Mouse (Mus musculus) lung, postnatal 25 days (tissue): ENCODE measurements at regions not wholly inside any gene's neighbourhood (a gene's known extent, or its start where the extent isn't known, plus 50 kb on each side); places are given as distances from the start of the nearest gene placed in this dataset.

ENCODE experiments used
- DNase-seq: peaks from one replicate; pipeline ENCODE4 v3.0.0; 2022; ENCODE audit warnings: low spot score

- peak; percentile 68 for DNase-seq
Observed at GRCm38 (mm10) chr8:93591608-93592301, 56.1 kb upstream of the Ces5a start.

- DNase-seq: no peak
Observed at GRCm38 (mm10) chr8:93592302-93592651, 56.6 kb upstream of the Ces5a start.

- DNase-seq: peak; percentile 27
Observed at GRCm38 (mm10) chr8:93598613-93599121, 63.0 kb upstream of the Ces5a start.

- DNase-seq: no peak
Observed at GRCm38 (mm10) chr8:93599306-93599705, 63.7 kb upstream of the Ces5a start.

DNA sequence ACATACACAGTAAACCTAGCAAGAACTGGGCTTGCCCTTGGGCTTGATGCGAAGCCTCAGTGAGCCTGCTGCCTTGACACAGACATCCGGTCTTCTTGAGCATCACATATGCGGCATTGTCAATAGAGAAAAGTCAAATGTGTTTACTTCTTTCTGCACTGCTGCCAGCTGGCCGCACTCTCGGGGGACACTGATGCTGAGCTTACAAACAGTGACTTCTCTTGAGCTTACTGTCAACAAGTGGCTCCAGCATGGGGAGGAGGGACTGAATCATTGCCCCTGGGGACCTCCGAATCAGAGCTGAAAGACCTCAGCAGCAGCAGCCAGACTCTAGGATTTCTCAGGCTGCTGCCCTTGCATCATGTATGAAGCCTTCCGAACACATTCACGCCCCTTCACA lies 64.1 kb upstream of the Ces5a start:
- DNase-seq: peak; percentile 19

DNA sequence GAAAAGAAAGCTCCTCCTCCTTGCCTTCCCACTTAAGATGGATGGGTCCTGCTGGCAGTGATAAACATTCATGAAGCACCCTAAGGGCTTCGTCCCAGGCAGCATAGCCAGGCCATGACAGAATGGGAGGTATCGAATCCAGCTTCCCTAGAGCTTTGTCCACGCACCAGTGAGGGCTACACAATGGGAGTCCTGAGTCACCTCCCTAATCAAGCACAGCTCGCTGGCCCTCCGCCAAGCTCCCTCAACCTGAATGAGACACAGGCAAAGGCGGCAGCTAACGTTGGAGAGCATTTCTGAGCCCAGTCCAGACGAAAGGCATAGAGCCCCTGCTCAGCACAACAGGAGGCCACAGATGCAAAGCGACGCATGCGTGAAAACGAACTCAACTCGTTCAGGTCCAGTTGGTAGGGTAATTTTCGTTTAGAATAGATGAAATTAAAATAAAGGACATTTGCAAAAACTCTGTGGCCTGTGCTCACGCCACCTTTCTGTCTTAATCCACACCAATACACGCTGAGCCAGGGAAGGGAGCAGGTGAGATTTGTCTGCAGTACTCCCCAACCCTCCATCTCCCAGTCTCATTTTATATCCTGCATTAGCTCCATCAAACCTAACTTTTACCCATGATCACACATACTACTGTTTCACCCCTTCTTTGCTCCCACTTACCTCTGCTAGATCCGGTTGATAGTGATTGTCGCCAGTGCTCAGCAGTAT lies 91.3 kb upstream of the Ces5a start:
- DNase-seq: peak; percentile 2

- no peak for DNase-seq
Observed at GRCm38 (mm10) chr8:93627626-93628025, 92.0 kb upstream of the Ces5a start.

- DNase-seq: no peak
Observed at GRCm38 (mm10) chr8:93632896-93633295, 97.3 kb upstream of the Ces5a start.

- DNase-seq: no peak
Observed at GRCm38 (mm10) chr8:93642770-93643169, 107.1 kb upstream of the Ces5a start.

DNA sequence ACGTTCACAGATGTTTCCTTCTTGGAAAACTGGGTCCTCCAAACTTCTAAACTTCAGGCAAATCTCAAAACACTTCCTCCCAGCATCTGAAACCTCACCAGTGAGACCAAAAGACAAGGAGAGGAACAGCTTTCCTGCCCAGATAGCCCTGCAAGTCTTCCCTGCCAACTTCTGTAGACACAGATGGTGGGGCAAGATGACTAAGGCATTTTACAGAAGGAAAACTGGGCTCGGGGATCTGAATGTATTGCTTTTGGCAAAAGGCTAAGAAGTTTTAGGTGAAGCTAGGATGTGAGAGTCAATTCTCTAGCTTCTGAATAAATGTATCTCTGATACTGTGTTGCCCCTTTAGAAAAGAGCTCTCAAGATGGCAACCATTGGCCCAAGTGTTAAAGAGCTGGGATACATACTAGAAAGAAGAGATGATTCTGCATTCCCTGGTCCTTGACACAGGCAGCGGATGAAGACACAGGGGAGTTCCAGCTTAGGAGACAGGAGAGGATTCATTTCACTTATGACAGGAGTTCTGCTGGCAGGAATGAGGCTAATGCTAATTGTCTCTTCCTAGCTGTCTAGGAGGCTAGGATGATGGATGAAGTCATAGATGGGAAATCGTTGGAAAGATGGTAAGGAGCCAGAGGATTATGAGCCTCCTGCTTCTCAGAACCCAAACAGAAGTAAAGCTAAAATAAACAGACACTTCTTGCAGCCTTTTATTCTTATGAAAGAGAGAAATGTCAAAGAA lies 108.0 kb upstream of the Ces5a start:
- DNase-seq: no peak

- no peak for DNase-seq
Observed at GRCm38 (mm10) chr8:93653421-93653820, 117.8 kb upstream of the Ces5a start.

DNA sequence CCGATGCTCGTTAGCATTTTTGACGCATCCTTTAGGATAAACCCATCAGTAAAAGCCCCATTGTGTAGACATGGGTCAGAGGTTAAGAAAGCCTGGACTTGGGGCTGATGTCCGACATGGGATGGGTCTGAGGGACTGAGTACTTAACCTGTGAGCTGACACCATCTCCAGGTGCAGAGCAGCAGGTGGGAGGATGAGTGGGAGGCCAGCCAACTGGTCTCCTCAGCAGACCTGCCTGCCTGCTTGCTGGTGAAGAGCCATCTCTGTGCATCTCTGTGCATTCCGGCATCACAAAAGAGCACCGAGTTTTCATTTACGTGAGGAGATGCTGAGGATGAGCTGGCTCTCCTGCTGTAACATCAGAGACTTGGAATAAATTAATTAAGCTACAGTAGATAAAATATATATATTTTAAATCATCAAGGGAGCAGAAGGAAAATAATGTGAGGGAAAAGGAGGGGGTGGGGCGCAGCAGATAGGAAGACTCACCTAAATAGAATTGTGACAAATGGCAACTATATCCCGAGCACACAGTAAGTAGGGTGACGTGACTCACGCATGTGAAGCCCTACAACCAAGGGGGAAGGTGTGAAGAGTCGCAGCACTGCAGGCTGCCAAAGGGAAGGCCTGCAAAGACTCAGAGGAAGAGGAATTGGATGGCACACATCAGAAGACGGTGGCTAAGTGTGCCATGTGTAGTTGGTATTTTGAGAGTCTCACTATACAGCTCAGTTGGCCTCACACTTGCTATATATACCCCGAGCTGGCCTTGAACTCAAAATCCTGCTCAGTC lies 118.5 kb upstream of the Ces5a start:
- no peak for DNase-seq

DNA sequence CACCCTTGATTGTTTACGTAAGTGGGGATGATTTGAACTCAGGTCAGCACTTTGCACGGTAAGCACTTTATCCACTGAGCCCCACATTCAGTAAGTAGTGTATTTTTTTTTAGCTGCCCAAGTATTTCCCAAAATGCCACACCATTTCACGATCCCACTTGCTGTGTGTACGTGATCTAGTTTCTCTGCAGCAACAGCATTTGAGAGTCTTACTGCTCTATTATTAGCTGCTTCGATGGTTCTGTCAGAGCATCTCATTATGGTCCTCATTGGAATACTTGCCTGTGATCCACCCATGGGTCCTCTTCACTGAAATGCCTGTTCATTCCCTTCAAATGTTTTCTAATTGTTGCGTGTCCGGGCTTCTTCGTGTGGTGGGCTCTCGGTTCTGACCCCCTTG lies 120.1 kb upstream of the Ces5a start:
- DNase-seq: no peak

GRCm38 (mm10) chr8:93661739-93662138 lies 126.1 kb upstream of the Ces5a start:
- DNase-seq: peak; percentile 75

DNA sequence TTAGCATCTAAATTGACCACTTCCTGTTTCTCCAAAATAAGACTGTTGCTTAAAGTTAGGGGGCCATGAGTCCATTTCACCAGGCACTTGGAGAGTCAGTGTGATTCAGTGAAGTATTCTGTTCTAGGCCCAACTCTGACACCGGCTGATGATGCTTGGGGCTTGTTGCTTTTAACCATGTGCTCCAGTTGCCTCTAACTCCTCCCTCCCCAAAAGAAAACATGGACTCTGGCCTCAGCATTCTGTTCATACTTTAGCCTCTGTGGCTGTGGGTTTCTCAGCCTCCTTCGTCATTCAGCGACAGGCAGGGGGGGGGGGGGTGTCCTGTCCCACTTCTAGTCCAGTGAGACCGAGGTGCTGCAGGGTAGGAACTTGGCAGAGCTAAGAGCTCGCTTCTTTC lies 126.6 kb upstream of the Ces5a start:
- DNase-seq: no peak

DNA sequence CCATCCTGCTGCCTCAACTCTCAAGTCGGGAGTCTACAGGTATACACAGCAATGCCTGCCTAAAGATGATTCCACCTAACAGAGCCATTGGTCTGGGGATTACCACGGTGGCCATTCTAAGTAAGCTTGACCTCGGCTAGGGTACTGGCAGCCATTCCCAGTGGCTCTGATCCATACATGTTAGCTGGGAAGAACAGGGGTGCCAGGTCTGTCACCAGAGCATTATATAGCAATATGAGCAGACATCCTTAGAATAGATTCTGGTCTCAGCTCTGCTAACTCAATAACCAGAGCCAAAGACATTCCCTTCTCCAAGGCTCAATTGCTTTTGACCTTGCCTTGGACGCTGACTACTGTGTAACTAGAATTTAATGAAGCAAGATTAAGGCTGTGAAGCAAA lies 128.2 kb upstream of the Ces5a start:
- DNase-seq: no peak

DNA sequence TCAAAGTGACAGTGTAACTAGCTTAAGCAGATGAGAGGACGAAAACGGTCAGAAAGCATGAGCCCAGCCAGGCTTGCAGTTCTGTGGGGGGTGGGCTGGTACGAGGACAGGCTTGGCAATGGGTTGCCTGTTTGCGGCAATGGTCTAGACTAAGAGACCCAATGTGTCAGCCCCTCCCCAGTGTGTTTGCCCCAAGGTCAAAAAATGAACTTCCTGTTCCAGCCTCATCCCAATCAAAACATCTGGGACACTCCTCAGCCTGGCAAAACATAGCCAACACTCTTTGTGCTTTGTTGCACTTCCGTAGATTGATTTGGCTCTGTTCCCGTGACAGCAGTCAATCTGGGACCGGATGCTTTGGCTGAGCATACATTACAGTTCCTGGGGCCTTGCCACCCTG lies 132.7 kb upstream of the Ces5a start:
- peak; percentile 43 for DNase-seq

DNA sequence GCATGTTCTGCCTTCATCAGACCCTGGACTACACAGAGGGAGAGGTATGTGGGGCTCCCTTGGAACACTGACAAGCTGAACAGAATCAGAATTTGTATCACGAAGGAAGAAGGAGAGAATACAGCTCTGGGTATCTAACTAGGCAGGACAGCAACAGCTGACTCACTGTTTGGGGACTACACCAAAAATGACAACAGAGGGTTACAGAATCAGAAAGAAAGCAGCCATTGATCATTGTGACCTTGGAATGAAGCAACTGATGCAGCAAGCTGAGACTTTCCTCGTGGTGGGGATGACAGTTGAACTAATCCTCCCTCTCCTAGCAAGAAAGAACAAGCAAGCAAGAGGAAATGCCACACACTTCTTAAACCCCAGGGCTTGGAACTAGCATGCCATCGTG lies 135.0 kb upstream of the Gnao1 start:
- no peak for DNase-seq

GRCm38 (mm10) chr8:93683773-93684391 lies 125.9 kb upstream of the Gnao1 start:
- DNase-seq: no peak

DNA sequence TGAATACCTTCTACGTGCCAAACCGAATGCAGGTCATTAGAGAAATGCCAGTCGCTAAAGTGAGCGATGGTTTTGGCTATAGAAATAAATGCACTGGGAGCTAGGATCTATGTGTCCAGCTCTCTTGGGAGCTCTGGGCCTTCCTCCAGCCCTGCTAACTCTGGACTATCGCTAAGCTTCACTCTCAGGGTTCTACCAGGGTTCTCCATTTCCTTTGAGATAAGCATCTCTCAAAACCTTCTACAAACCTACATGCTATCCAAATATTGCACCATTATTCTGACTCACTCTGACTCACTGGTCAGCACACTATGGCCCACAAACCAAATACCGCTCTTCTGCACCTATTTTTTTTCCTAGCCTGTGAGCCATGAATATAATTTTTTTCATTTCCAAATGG lies 125.4 kb upstream of the Gnao1 start:
- DNase-seq: no peak

GRCm38 (mm10) chr8:93688845-93689244 lies 120.9 kb upstream of the Gnao1 start:
- DNase-seq: no peak
